Mouse (Mus musculus) limb, embryonic 12.5 days (tissue): ENCODE measurements at regions not wholly inside any gene's neighbourhood (a gene's known extent, or its start where the extent isn't known, plus 50 kb on each side); places are given as distances from the start of the nearest gene placed in this dataset.

Experiments
- ATAC-seq: fragments of 200-750 bp; cut with Nextera tagmentation; 2 replicates; pipeline ENCODE4 v1.8.0; 2017; ENCODE audit warnings: low read depth, moderate TSS enrichment; ENCODE audit not compliant: insufficient number of reproducible peaks, insufficient read depth, low FRiP score, low TSS enrichment
- H3K27ac ChIP-seq: fragments of 300-500 bp; sonication (generic); 2 replicates; pipeline ENCODE4 v1.5.1; 2016; ENCODE audit warnings: mild to moderate bottlenecking, moderate library complexity
- H3K27me3 ChIP-seq: fragments of 300-500 bp; sonication (generic); 2 replicates; pipeline ENCODE4 v1.6.1; 2016; ENCODE audit warnings: mild to moderate bottlenecking, moderate library complexity
- H3K36me3 ChIP-seq: fragments of 300-500 bp; sonication (generic); 2 replicates; pipeline ENCODE4 v1.6.1; 2016; ENCODE audit warnings: mild to moderate bottlenecking, moderate library complexity
- H3K4me1 ChIP-seq: fragments of 300-500 bp; sonication (generic); replicated peaks from 2 replicates; pipeline ENCODE4 v1.6.1; 2016
- H3K4me2 ChIP-seq: fragments of 300-500 bp; sonication (generic); 2 replicates; pipeline ENCODE4 v1.6.1; 2016; ENCODE audit warnings: mild to moderate bottlenecking, moderate library complexity
- H3K4me3 ChIP-seq: fragments of 300-500 bp; sonication (generic); replicated peaks from 2 replicates; pipeline ENCODE4 v1.5.1; 2016; ENCODE audit warnings: mild to moderate bottlenecking
- H3K9ac ChIP-seq: fragments of 300-500 bp; sonication (generic); replicated peaks from 2 replicates; pipeline ENCODE4 v1.6.1; 2016; ENCODE audit warnings: mild to moderate bottlenecking, moderate library complexity
- H3K9me3 ChIP-seq: fragments of 300-500 bp; sonication (generic); 2 replicates; pipeline ENCODE4 v1.6.1; 2016; ENCODE audit warnings: mild to moderate bottlenecking, moderate library complexity
- WGBS: fragments of 180-500 bp; shearing (Covaris S2); methylation state at CpG from one replicate; pipeline ENCODE4 v1.1.7; 2016; 5-methylcytosine and 5-hydroxymethylcytosine counted together

GRCm38 (mm10) chr16:49332107-49332722 lies 274.9 kb downstream of the Myh15 start:
- no peak overlapping the region for H3K9ac ChIP-seq
- H3K27ac ChIP-seq, result no peak overlapping the region
- H3K36me3 ChIP-seq, result no peaks in the 10 kb centered on the region
- no peak overlapping the region for H3K4me2 ChIP-seq
- H3K9me3 ChIP-seq, result no peaks in the 10 kb centered on the region
- ATAC-seq, result no peak
- no peaks in the 10 kb centered on the region for H3K27me3 ChIP-seq
- H3K4me3 ChIP-seq, result no peak overlapping the region
- peaks cover 8% of the 10 kb centered on the region for H3K4me1 ChIP-seq
- WGBS, result 55% methylated on average over 5 of the region's 5 CpGs

- H3K4me1 ChIP-seq, result peaks cover 8% of the 10 kb centered on the region
- no peak overlapping the region for H3K4me2 ChIP-seq
- H3K27me3 ChIP-seq, result no peaks in the 10 kb centered on the region
- no peak overlapping the region for H3K4me3 ChIP-seq
- ATAC-seq, result no peak
- H3K9ac ChIP-seq, result no peak overlapping the region
- WGBS, result 60% methylated on average over 2 of the region's 2 CpGs
- no peak overlapping the region for H3K27ac ChIP-seq
- no peaks in the 10 kb centered on the region for H3K9me3 ChIP-seq
- H3K36me3 ChIP-seq, result no peaks in the 10 kb centered on the region
Observed at GRCm38 (mm10) chr16:49335916-49336315, 278.6 kb downstream of the Myh15 start.

GRCm38 (mm10) chr16:49337948-49338347 lies 280.7 kb downstream of the Myh15 start:
- no peak overlapping the region for H3K9ac ChIP-seq
- no peaks in the 10 kb centered on the region for H3K9me3 ChIP-seq
- no peak overlapping the region for H3K4me2 ChIP-seq
- no peak overlapping the region for H3K4me3 ChIP-seq
- H3K4me1 ChIP-seq, result no peaks in the 10 kb centered on the region; the same call in 1 of the 2 replicates
- 97% methylated on average over 1 of the region's 1 CpGs for WGBS
- H3K36me3 ChIP-seq, result no peaks in the 10 kb centered on the region
- H3K27ac ChIP-seq, result no peak overlapping the region
- H3K27me3 ChIP-seq, result no peaks in the 10 kb centered on the region
- no peak for ATAC-seq

DNA sequence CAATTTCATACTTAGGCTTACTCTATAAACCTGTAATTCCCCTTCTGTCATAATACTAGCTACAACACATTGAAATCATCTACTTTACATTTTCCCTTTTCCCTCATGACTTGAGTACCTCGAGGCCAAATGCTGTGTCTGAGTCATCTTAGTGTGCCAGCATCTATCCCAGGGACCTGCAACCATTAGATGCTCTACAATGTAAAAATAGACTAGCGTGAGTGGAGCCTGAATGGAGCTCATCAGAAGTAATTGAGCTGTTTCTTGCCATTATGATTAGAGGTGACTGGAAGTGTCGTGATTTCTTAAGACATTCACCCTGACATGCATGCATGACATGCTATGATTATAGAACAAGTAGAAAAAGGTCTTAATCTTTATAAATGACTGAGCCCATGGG lies 301.1 kb downstream of the Myh15 start:
- no peak for ATAC-seq
- no peak overlapping the region for H3K9ac ChIP-seq
- no peak overlapping the region for H3K4me3 ChIP-seq
- 83% methylated on average over 3 of the region's 3 CpGs for WGBS
- no peaks in the 10 kb centered on the region for H3K27me3 ChIP-seq
- no peak overlapping the region for H3K27ac ChIP-seq
- H3K4me2 ChIP-seq, result no peak overlapping the region
- H3K4me1 ChIP-seq, result no peaks in the 10 kb centered on the region
- H3K9me3 ChIP-seq, result no peaks in the 10 kb centered on the region
- no peaks in the 10 kb centered on the region for H3K36me3 ChIP-seq

- Histone ChIP-seq H3K9ac (no peak overlapping the region), H3K36me3 (no peaks in the 10 kb centered on the region), H3K4me1 (no peaks in the 10 kb centered on the region)
Observed at GRCm38 (mm10) chr16:49361731-49362130, 304.4 kb downstream of the Myh15 start.

DNA sequence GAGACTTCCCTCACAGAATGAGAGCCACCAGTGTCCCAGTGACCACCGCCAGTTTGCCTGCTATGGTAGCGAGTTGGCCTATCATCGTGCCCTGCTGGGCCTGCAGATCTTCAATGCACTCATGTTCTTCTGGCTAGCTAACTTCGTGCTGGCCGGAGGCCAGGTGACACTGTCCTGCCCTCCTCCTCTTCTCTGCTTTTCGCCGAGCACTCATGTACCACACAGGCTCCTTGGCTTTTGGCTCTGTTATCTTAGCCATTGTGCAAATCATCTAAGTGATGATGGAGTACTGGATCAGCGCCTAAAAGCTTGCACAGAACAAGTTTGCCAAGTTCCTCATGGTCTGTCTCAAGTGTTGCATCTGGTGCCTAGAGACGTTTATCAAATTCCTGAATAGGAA lies 312.2 kb downstream of the Myh15 start:
- Histone ChIP-seq H3K9ac (no peak overlapping the region), H3K27me3 (no peaks in the 10 kb centered on the region)

More at GRCm38 (mm10) chr16:49361731-49362130, 304.4 kb downstream of the Myh15 start:
- 81% methylated on average over 1 of the region's 1 CpGs for WGBS
- Histone ChIP-seq H3K9me3 (no peaks in the 10 kb centered on the region), H3K4me2 (no peak overlapping the region), H3K27me3 (no peaks in the 10 kb centered on the region), H3K4me3 (no peak overlapping the region), H3K27ac (no peak overlapping the region)
- ATAC-seq, result no peak

GRCm38 (mm10) chr16:49375108-49375507 lies 317.8 kb downstream of the Myh15 start:
- WGBS, result 81% methylated on average over 4 of the region's 4 CpGs
- Histone ChIP-seq H3K9ac (no peak overlapping the region), H3K4me1 (no peaks in the 10 kb centered on the region)

More for the DNA sequence above, 312.2 kb downstream of the Myh15 start:
- Histone ChIP-seq H3K27ac (no peak overlapping the region), H3K4me3 (no peak overlapping the region), H3K4me2 (no peak overlapping the region), H3K36me3 (no peaks in the 10 kb centered on the region), H3K9me3 (no peaks in the 10 kb centered on the region), H3K4me1 (no peaks in the 10 kb centered on the region)
- 94% methylated on average over 9 of the region's 9 CpGs for WGBS
- ATAC-seq, result no peak

GRCm38 (mm10) chr16:49378917-49379473 lies 320.0 kb upstream of the Ift57 start:
- Histone ChIP-seq H3K4me2 (no peak overlapping the region), H3K4me1 (no peaks in the 10 kb centered on the region), H3K36me3 (no peaks in the 10 kb centered on the region), H3K9ac (no peak overlapping the region), H3K4me3 (no peak overlapping the region), H3K9me3 (no peaks in the 10 kb centered on the region), H3K27me3 (no peaks in the 10 kb centered on the region), H3K27ac (no peak overlapping the region)
- ATAC-seq, result no peak

More at GRCm38 (mm10) chr16:49375108-49375507, 317.8 kb downstream of the Myh15 start:
- Histone ChIP-seq H3K4me2 (no peak overlapping the region), H3K27ac (no peak overlapping the region), H3K36me3 (no peaks in the 10 kb centered on the region), H3K4me3 (no peak overlapping the region), H3K27me3 (no peaks in the 10 kb centered on the region), H3K9me3 (no peaks in the 10 kb centered on the region)
- no peak for ATAC-seq

GRCm38 (mm10) chr16:49388135-49388534 lies 310.9 kb upstream of the Ift57 start:
- Histone ChIP-seq H3K27ac (no peak overlapping the region), H3K4me2 (no peak overlapping the region), H3K4me1 (no peaks in the 10 kb centered on the region), H3K36me3 (no peaks in the 10 kb centered on the region), H3K4me3 (no peak overlapping the region), H3K27me3 (no peaks in the 10 kb centered on the region), H3K9ac (no peak overlapping the region), H3K9me3 (no peaks in the 10 kb centered on the region)
- ATAC-seq, result no peak
- WGBS, result 37% methylated on average over 4 of the region's 4 CpGs

- H3K36me3 ChIP-seq, result no peaks in the 10 kb centered on the region
- 14% methylated on average over 16 of the region's 16 CpGs for WGBS
- no peak overlapping the region for H3K4me3 ChIP-seq
- H3K9ac ChIP-seq, result no peak overlapping the region
- no peak overlapping the region for H3K27ac ChIP-seq
- no peaks in the 10 kb centered on the region for H3K9me3 ChIP-seq
- H3K27me3 ChIP-seq, result no peaks in the 10 kb centered on the region
- peaks cover 9% of the 10 kb centered on the region for H3K4me1 ChIP-seq
- H3K4me2 ChIP-seq, result peak overlapping the region; percentile 47
- ATAC-seq, result peak; percentile 47; the same call in 1 of the 2 replicates
Observed at GRCm38 (mm10) chr16:49407956-49408795, 290.9 kb upstream of the Ift57 start.

GRCm38 (mm10) chr16:49409235-49409634 lies 289.8 kb upstream of the Ift57 start:
- peaks cover 9% of the 10 kb centered on the region for H3K4me1 ChIP-seq
- WGBS, result 82% methylated on average over 4 of the region's 4 CpGs
- no peak for ATAC-seq
- no peak overlapping the region for H3K4me3 ChIP-seq
- no peak overlapping the region for H3K4me2 ChIP-seq
- H3K36me3 ChIP-seq, result no peaks in the 10 kb centered on the region
- H3K27me3 ChIP-seq, result no peaks in the 10 kb centered on the region
- no peak overlapping the region for H3K9ac ChIP-seq
- no peaks in the 10 kb centered on the region for H3K9me3 ChIP-seq
- H3K27ac ChIP-seq, result no peak overlapping the region
